Mouse (Mus musculus): Measurements from ENCODE around the gene 1700020A23Rik. TPM values are rescaled to one million over a fixed set of nuclear protein-coding genes. Genes with fewer than 3 reads are reported as not detected.

The 1700020A23Rik gene
- total and polyA plus RNA-seq, 3 experiments = not detected

- Histone ChIP-seq H3K36me3 (ENCODE audit: control insufficient read depth in 1 of 2, insufficient read depth in 2 of 2, low read length in 2 of 2) (peaks cover 0 to 28% of the 10 kb centered on the region in 2 experiments; a peak in 3 of 4 replicates), H3K9me3 (replicated peaks; ENCODE audit: insufficient read depth, low read length) (no peaks in the 10 kb centered on the region), H3K4me3 (ENCODE audit: control insufficient read depth in 1 of 2, insufficient read depth in 1 of 2, low read depth in 2 of 2, low read length in 2 of 2) (peak overlapping the region; percentile 48 to 81), H3K27me3 (ENCODE audit: control insufficient read depth in 1 of 2, insufficient read depth in 2 of 2, low read length in 2 of 2) (no peaks in the 10 kb centered on the region), H3K79me2 (ENCODE audit: control insufficient read depth, insufficient read depth, low read length, poor library complexity) (peaks cover 42% of the 10 kb centered on the region), H3K27ac (ENCODE audit: control insufficient read depth, low read depth, low read length) (peak overlapping the region; percentile 71), H3K9ac (ENCODE audit: control insufficient read depth, low read depth, low read length, poor library complexity, severe bottlenecking) (peak overlapping the region; percentile 92), H3K4me1 (ENCODE audit: control insufficient read depth in 1 of 2, insufficient read depth in 2 of 2, low read length in 2 of 2) (peaks cover 10 to 21% of the 10 kb centered on the region in 2 experiments)
- TF ChIP-seq EP300 (IDR thresholded peaks at IDR 0.05; ENCODE audit: low read depth in 1 of 2, low read length in 2 of 2) (peak in 1 of 2 experiments; percentile 41; a peak in 1 of 4 replicates), UBTF (IDR thresholded peaks at IDR 0.05; ENCODE audit: borderline replicate concordance, insufficient read depth, low read depth, low read length) (no peak), MAZ (IDR thresholded peaks at IDR 0.05; ENCODE audit: low read depth, low read length) (no peak), MAFK (IDR thresholded peaks at IDR 0.05; ENCODE audit: borderline replicate concordance, low read depth, low read length) (no peak), USF1 (IDR thresholded peaks at IDR 0.05; ENCODE audit: low read depth, low read length) (peak; percentile 69), CTCF (IDR thresholded peaks at IDR 0.05 in 2 of 3, conservative IDR thresholded peaks at IDR 0.05 in 1 of 3; ENCODE audit: control insufficient read depth in 1 of 3, insufficient read depth in 1 of 3, low read depth in 2 of 3, low read length in 3 of 3, poor library complexity in 1 of 3, severe bottlenecking in 1 of 3) (no peak), BHLHE40 (IDR thresholded peaks at IDR 0.05; ENCODE audit: borderline replicate concordance, low read depth, low read length) (no peak), MAX (IDR thresholded peaks at IDR 0.05; ENCODE audit: low read length) (peak; percentile 96), MYC (IDR thresholded peaks at IDR 0.05; ENCODE audit: low read depth, low read length) (peak; percentile 72), TBP (IDR thresholded peaks at IDR 0.05; ENCODE audit: low read depth, low read length) (no peak), RAD21 (IDR thresholded peaks at IDR 0.05; ENCODE audit: low read depth, low read length) (no peak), NRF1 (IDR thresholded peaks at IDR 0.05; ENCODE audit: insufficient read depth, low read depth, low read length, poor library complexity, severe bottlenecking) (peak; percentile 80), HCFC1 (IDR thresholded peaks at IDR 0.05; ENCODE audit: low read depth, low read length) (no peak), NELFE (IDR thresholded peaks at IDR 0.05; ENCODE audit: low read depth, low read length) (no peak), E2F4 (IDR thresholded peaks at IDR 0.05; ENCODE audit: borderline replicate concordance, low read depth, low read length) (no peak), JUND (IDR thresholded peaks at IDR 0.05; ENCODE audit: low read depth, low read length) (no peak), USF2 (IDR thresholded peaks at IDR 0.05; ENCODE audit: borderline replicate concordance in 1 of 2, insufficient read depth in 1 of 2, low read depth in 1 of 2, low read length in 2 of 2) (no peak), GATA1 (IDR thresholded peaks at IDR 0.05; ENCODE audit: low read depth, low read length) (no peak), MYB (IDR thresholded peaks at IDR 0.05; ENCODE audit: low read depth, low read length) (no peak), TCF12 (IDR thresholded peaks at IDR 0.05; ENCODE audit: low read depth, low read length) (0 out of 2 replicates have a peak, but pooled peaks have one; percentile 15), RCOR1 (IDR thresholded peaks at IDR 0.05; ENCODE audit: low read depth, low read length) (no peak)
- DNase-seq (ENCODE audit: low read depth, low spot score) = peak; percentile 88
Observed at GRCm38 (mm10) chr2:130423397-130424125, 18.5 kb downstream of the 1700020A23Rik start.

All from MEL (cell line).